Mouse (Mus musculus) layer of hippocampus, adult 2 months (tissue): ENCODE results near the gene Sla2. TPM values are rescaled to one million over a fixed set of nuclear protein-coding genes. Genes with fewer than 3 reads are reported as not detected.
"Not testable (repeated sequence)": the region's sequence is repeated elsewhere in the genome, so short reads cannot be mapped to it uniquely, and the experiment has no call there.

Experiments used
- DNase-seq, 2 experiments: peaks; one replicate each; pipeline ENCODE4 v3.0.0; 2022; ENCODE audit warnings: low spot score in 2 of 2
- H3K27ac ChIP-seq: fragments of 200-600 bp; 2 replicates; pipeline ENCODE4 v1.8.1; 2022
- H3K4me3 ChIP-seq: fragments of 200-600 bp; 2 replicates; pipeline ENCODE4 v1.8.1; 2022; ENCODE audit warnings: mild to moderate bottlenecking
- CTCF ChIP-seq: fragments of 200-600 bp; conservative IDR thresholded peaks from 2 replicates; pipeline ENCODE4 v1.8.1; 2022; ENCODE audit warnings: antibody characterized with exemption, mild to moderate bottlenecking, moderate library complexity
- total RNA-seq, 2 experiments: library from RNA; stranded (reverse); gene quantifications; 2 replicates each; pipeline ENCODE4 v1.2.3; 2021

The Sla2 gene
- total RNA-seq, 2 experiments from 2014 or later, result 0.31 to 0.34 TPM

DNA sequence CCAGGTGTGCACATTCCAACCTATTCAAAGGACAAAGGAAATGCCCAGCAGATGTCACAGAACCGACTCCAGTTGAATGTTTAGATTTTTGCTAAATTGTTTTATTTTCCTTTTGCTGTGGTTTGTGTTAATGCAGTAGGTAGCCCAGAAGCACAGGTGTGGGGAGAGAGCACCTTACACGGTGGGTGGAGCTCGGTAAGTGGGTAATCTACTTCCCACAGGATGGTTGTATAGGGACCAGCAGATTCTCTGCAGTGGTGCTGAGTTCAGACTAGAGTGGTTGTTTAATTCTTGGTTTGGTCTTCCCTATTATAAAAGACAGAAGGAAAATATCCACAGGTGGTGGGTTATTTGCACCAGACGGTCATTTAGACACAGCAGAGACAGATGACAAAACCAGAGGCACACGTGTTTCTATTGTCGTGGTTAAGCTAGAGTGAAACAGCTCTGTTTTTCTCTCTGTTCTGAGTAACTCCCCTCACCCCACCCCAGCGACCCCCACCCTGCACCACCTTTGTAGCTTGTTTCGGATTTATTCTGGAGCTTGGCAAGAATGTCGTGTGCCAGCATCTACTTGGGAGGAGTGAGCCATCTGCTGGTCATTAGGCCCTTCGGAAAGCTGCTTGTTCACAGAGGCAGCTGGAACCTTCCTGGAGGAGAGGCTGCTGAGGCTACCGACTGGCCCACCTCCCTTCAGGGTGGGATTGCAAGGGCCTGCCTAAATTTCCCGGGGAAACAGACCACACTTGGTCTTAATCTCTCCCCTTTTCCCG, 32.8 kb downstream of the Sla2 start:
- TF ChIP-seq CTCF, result peak; percentile 65
- H3K4me3 ChIP-seq, H3K27ac ChIP-seq: not testable (repeated sequence)
- DNase-seq, result peak; percentile 31 to 54

- not testable (repeated sequence) for H3K4me3 ChIP-seq, DNase-seq, H3K27ac ChIP-seq
These were observed 33.4 kb downstream of the Sla2 start for GRCm38 (mm10) chr2:156853584-156853983.

DNA sequence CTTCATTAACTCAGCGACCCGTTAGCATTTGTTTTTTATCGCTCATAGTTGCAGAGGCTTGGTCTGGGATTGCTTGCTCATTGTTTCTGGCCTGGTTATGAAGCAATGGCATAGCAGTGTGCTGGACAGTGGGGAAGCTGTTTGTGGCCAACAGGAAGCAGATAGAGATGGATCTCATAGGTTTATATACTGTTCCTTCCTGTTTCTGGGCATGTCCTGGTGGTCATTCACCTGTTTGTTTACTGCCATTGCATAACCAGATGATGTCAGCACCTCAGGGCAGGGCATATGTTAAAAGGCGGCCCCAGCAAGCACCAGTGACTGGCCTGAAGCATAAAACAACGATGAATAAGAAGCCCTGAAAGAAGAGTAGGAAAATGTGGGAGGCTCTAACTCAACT, 36.5 kb downstream of the Sla2 start:
- no peak for TF ChIP-seq CTCF
- H3K4me3 ChIP-seq, result no peak overlapping the region
- no peak overlapping the region for H3K27ac ChIP-seq
- no peak for DNase-seq

DNA sequence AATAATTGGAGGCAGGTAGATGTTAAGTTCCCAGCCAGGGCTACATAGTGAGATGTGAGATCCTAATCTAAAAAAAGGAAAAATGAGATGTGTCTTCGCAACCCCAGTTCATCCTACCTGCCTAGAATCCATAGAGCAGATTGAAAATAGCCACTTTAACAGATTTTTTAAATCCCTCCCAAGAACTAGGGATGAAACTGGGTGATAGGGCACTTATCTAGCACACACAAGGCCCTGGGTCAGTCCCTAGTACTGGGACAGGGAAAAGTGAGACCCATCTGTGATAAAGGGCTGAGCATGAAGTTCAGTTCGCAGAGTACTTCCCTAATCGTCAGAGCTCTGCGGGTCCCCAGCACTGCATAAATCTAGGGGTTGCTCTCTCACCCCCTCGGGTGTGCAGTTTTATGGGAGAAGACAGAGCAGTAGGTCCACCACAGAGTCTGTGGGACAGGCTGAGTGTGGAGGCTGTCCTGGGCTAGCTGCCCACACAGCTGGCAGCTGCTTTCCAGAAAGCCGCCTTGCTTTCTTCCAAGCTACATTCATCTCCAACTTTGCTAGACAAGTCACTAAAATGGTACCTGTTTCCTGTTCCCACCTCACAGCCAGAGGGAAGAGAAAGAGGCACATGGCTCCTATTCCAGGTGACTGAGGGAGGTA, 38.3 kb downstream of the Sla2 start:
- no peak for DNase-seq
- H3K27ac ChIP-seq, result no peak overlapping the region

DNA sequence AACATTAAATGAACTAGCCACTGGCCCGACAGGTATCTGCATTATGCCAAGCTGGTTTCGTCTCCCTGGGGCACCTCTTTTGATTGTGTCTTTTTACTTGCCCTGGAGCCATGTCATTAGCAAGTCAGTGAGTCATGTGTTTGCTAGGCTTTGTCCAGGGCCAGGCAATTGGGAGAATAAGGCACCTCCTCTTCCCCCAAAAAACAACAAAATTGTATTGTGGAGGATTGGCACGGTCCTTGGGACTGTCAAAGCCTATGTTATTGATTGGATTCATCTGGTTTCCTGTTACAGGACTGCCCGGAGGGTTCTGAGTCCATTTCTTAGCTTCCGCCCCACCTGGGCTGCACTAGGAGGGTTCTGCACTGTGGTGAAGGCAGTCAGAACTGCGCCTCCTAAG, 39.3 kb downstream of the Sla2 start:
- Histone ChIP-seq H3K4me3 (no peak overlapping the region), H3K27ac (no peak overlapping the region)
- TF ChIP-seq CTCF, result no peak
- DNase-seq, result no peak

More for the DNA sequence above, 38.3 kb downstream of the Sla2 start:
- no peak overlapping the region for H3K4me3 ChIP-seq
- no peak for TF ChIP-seq CTCF

DNA sequence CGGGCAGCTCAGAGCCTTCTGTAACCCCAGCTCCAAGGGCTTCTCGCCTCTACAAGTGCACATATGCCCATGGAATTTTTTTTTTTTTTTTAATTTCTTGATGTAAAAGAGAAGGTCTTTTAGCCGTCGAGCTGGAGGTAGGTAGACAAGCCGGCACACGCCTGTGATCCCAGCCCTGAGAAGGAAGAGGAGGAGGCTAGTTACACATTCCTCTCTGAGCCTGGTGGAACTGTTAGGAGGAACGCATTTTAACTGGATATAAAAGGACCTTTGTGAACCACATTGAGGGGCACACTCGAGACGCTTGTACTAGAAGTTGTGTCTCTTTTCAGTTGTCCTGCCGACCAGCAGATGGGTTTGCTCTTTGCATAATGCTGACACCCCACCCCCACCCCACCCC, 42.3 kb downstream of the Sla2 start:
- Histone ChIP-seq H3K4me3 (no peak overlapping the region), H3K27ac (no peak overlapping the region)
- no peak for TF ChIP-seq CTCF
- no peak for DNase-seq

GRCm38 (mm10) chr2:156843331-156843730, 43.7 kb downstream of the Sla2 start:
- Histone ChIP-seq H3K4me3 (no peak overlapping the region), H3K27ac (no peak overlapping the region)
- TF ChIP-seq CTCF, result no peak
- DNase-seq, result no peak

DNA sequence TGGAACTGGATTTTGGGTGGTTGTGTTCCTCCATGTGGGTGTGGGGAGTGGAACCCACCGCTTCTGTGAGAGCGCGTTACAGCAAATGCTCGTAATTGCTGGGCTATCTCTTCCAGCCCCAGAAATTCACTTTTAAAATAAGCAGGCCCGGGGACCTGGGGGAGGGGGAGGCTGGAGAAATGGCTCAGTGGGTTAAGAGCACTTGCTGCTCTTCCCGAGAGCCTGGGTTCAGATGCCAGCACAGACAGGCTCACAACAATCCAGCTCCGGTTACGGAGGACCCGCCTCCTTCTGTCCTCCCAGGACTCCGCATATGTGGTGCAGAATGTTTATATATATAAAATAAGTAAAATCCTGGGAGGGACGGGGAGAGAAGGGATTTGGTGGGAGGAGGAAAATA, 44.3 kb downstream of the Sla2 start:
- Histone ChIP-seq H3K4me3 (no peak overlapping the region), H3K27ac (no peak overlapping the region)
- no peak for DNase-seq
- TF ChIP-seq CTCF, result no peak

- TF ChIP-seq CTCF, result peak; percentile 25; the same call in 1 of the 2 replicates
- Histone ChIP-seq H3K27ac (no peak overlapping the region), H3K4me3 (peak overlapping the region; percentile 59; the same call in 1 of the 2 replicates)
- no peak for DNase-seq
These were observed 44.9 kb downstream of the Sla2 start for GRCm38 (mm10) chr2:156841841-156842706.

GRCm38 (mm10) chr2:156841028-156841840, 45.8 kb downstream of the Sla2 start:
- TF ChIP-seq CTCF, result no peak; the same call in 1 of the 2 replicates
- Histone ChIP-seq H3K27ac (no peak overlapping the region; the same call in 1 of the 2 replicates), H3K4me3 (peak overlapping the region; percentile 59)
- DNase-seq, result peak; percentile 43 to 50

GRCm38 (mm10) chr2:156840301-156841027, 46.5 kb downstream of the Sla2 start:
- TF ChIP-seq CTCF, result no peak
- peak in 1 of 2 experiments; percentile 38 for DNase-seq
- H3K4me3 ChIP-seq, result peak overlapping the region; percentile 59
- no peak overlapping the region; the same call in 1 of the 2 replicates for H3K27ac ChIP-seq
